Mouse (Mus musculus): ENCODE results near the gene Gm49325.

The Gm49325 gene

DNA sequence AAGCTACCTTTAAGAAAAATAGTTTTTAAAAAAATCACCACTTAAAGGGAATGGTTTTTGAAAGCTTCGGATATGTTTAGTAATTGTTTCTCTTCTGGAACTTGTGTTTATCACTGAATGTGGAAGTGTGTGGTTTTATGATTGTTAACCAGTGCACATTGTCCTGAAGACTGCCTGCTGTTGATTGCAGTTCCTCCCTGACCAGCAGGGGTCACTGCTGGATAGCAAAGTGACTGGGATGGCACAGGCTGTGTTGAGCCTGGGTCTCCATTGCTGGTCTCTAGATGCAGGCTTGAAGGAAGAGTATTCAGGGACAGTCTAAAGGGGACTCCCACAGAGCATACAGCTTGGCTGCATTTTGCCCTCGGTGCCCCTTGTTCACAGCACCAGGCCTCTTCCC lies 21.5 kb downstream of the Gm49325 start:
- peak; percentile 67 to 86 for DNase-seq

DNA sequence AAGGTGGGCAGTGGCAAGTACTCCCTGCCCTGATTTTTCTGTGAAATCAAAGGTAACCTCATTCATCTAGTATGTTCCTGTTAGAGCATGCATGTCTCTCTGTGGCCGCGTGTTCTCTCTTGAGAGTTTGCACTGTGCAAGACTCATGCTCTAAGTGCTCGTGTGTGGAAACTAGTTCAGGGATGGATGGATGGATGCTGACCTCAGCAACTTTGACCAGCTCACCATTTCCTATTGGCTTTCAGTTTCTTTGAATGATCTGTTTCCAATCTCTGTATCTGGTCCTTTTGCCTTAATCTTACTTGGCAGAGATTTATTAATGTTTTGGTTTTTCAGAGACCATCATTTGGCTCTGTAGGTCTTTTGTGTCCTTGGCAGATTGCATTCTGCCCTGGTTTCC lies 23.2 kb downstream of the Gm49325 start:
- DNase-seq, result no peak

DNA sequence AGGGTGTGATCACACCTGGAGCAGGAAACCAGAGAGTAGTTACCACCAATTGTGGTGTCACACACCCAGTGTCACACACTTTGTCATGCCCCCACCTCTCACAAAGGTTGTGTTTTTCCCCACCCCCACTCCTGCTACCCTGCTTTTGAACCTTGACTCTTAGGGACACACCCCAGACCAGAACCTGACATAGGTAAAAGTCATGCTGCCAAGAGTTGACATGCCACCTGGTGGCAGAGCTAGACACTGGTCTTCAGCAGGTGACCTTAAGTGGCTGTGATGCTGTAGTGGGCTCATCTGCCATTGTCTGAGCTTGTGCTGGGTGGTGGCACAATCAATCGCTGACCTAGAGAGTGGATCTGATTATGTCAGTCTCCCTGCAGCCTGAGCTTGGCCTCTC lies 24.0 kb downstream of the Gm49325 start:
- DNase-seq, result no peak

DNA sequence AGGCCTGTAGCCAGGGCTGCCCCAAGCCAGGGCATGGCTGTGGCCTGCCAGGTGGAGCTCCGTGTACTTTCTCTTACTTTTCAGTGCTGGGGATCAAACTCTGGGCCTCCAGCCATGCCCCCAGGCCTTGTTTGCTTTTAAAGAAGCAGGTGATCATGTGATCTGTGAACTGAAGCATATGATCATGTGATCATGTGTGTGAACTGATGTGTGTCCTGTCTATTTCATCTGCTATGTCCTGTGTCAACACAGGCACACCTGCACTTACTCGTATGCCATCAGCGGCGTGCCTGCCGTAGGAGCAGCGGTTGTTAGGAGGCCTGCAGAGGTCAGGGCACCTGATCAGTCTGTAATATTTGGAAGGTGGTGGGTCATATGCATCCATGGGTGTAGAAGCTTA lies 28.0 kb downstream of the Gm49325 start:
- no peak for DNase-seq

DNA sequence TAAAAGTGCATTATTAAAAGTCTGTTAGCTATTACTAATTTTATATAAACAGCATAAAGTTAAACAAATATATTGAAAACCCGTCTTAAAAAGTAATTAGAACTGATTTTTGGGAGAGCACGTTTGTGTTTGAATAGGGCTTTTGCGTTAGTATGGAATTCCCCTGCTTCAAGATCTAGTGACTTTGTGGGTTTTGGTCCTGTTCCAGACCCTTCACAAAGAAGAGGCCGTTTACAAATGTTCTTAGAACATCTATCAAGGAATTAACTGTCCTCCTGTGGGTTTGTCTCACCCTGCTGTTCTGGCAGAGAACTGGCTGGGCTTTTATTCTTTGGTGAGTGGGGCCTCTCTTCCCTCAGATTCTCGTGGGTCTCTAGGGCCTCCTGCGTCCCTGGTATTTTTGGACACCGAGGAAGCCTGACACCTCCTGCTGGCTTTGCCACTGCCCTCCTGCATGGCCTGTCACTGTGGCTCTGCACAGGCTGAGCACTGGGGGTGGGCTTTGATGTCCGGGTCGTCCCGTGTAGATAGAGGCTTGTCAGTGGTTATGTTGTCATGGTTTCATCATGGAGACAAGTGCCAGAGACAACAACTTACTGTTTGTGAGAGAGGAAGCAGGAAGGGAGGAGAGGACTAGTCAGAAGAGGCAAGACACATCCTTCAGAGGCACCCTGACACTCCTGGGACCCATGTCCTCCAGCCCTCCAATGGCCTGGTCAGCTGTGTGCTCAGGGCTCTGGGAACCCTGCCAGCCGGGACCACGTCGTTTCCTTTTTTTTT lies 28.6 kb downstream of the Gm49325 start:
- no peak for DNase-seq

DNA sequence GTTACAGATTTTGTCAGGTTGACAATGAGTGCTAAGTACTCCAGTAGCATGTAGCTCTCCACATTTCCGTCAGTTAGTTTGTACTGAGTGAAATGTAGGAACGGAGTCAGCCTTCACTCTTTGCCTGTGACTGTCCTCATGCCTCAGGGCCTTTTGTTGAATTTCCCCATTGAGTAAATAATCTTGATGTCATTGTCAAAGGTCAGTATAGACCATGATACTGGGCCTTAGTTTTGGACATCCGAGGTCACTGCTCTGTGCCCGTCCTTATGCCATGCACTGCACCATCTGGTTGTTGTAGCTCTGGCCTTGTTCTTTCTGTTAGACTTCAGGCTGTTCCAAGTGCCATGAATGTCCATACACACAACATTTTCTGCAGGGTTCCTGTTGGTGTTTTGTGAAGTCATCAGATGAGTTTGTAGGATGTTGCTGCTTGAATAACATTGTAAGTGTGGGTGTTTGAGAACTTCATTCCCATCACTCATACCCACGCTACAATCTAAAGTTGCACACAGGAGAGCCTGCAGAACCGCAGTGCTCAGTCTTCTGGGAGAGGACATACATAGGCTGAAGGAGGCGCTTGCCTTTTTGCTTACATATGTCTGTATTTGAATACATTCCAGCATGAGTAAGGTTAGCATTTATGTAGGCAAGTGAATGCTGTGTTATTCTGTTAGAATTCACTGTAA lies 30.4 kb downstream of the Gm49325 start:
- no peak for DNase-seq

DNA sequence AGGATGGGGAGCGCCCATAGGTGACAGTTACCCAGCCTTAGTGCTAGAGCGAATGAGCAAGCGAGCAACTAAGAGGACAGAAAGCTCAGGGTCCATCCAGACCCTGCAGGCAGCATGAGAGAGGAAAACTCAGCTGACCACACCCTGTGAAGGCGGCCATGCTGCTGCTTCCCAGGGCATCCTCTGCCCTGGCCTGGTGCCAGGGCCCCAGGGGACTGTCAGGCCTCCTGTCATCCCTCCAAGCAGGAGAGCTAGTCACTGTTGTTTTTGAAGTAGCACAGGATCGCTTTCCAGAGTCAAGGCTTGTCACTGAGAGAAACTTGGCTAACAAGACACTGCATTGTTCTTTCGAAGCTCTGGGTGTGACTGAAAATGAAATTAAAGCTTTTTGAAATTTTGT lies 33.0 kb downstream of the Gm49325 start:
- DNase-seq, result no peak

DNA sequence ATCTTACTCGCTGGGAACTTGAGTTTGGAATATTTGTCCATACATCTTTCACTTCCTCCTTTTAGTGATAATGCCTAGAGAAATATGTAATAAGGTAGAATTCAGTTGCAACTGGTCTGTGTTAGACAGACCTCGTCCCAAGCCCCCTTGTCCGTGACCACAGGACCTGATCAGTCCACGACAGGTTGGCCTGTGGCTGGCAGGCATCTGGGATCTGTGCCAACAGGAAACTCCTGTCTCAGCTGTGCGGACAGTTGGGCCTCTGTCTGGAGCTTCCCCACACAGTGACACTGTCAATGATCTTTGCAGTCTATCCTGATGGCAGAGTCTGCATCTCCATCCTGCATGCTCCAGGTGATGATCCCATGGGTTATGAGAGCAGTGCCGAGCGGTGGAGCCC lies 37.2 kb downstream of the Gm49325 start:
- no peak for DNase-seq

DNA sequence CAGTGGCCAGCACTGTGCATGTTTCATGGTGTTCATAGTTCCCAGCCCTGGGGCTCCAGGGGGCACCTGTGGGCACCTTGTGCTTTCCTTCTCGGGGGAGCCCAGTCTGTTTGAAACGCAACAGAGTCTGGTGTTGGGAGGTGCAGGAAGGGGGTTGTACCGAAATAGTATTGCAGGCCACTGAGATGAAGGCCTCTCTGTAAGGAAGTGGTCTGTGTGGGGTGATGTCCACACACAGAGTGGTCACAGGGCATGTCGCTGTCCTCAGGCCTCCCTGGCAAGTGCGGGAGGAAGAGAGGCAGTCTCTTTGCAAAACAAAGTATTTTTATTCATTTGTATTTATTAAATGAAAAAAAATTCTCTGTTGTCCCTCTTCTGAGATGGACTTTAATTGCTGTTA lies 39.6 kb downstream of the Gm49325 start:
- no peak for DNase-seq

DNA sequence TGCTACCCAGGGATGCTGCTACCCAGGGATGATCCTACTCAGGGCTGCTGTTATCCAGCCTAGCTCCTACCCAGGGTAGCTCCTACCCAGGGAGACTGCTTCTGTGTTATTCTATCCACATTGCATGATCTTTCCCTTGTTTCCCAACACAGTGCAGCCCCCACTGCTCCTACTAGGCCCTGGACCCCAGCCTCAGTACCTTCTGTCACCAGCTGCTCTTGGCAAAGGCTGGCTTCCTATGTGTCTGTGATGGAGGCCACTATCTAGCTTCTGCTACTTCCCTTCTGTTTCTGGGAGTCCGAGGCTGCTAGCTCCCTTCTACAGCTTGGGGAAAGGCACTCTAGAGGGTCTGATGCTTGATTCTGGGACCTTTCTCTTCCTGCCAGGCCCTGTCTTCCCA lies 41.5 kb downstream of the Gm49325 start:
- DNase-seq, result no peak

DNA sequence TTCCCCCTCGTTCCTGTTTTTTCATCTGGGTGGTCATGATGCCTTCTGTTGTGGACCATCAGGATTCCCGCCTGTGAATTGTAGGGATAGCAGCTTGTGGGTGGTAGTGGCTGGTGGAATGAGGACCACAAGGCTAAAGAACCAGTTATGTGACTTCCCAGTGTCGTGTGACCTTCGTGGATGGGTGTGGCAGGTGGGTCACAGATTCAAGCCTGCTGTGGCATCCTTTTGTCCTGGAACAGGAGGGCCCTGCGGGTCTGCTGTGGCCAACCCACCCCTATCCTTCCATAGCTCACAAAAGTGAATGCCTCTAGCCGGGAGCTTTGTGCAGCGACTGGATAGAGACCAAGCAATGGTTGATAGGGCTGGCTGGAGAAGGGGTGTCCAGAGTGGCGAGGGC lies 41.9 kb downstream of the Gm49325 start:
- DNase-seq, result no peak

DNA sequence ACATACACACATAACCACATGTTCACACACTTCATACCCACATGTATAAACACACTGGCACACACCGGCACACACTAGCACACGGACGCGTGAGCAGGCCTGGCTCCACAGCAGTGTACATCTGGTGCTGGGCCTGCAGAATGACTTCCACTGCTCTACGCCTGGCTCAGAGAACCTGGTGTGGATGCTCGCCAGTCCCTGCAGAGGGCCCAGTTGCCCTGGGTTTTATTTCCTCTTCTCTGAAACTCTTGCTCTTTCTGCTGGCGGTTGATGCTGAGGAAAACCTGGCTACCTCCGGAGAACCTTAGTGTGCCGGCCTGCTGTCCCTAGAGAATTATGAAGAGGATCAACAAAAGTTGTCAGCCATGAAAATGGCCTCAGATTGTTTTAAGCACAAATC lies 46.0 kb downstream of the Gm49325 start:
- peak in 1 of 2 experiments; percentile 33 for DNase-seq

DNA sequence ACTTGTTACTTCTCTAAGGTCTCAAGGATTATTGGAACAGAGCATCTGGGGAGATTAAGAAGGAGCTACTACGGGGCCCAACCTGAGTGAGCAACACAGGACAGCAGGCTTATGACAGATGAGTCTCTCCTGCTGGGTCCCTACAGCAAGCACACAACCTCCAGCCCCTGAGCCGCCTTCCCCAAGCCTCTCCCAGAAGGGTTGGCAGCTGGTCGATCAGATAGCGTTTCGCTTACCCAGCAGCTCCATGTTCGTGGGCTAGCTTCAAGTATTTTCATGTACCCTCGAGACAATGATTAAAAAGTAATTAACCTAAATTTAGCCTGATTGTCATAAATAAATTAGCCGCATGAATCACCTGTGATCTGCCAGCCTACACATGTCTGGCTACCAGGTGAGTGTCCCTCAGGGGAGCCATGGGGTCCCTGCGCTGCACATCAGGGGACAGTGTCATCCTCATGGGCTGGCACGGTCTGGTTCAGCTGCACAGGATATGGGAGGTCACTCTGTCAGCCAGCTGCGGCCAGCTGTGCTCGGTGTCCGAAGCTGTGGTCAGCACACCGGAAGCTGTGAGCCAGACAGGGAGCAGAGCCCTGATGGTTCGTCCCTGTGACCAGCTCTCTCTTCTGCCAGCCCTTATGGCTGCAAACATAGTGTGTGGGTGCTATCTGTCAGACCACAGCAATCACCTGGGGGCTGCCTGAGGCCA lies 52.4 kb downstream of the Gm49325 start:
- DNase-seq, result no peak

DNA sequence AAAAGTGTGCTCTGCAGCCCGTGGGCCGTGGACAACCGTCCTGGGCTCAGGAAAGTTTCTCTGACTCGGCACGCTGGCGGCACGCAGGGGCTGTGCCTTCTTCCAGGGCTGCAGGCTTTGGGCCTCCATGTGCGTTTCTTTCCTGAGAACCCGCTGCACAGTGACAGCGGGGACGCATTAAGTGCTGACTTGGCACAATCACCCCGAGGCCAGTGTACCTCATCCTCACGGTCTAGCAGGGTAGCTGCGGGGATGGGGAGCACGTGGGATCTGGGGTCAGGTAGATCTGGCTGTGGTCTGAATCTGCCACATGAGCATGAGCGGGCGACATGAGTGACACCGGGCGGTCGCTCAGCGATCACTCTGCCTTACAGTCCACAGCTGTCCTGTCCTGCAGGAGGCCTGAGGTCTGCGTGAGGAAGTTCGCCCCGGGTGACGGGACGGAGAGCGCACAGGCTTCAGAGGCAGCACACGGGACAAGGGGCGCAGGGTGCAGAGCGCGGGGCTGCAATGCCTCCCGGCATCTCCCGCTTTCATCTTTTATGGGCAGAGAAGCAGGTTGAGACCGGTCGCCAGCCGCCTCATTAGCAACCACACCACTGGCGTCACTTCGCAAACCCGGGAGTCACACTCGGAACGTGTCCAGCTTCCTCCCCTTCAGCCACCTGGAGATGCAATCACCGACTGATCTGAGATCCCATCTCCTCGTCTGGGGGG lies 58.1 kb downstream of the Gm49325 start:
- DNase-seq, result no peak

DNA sequence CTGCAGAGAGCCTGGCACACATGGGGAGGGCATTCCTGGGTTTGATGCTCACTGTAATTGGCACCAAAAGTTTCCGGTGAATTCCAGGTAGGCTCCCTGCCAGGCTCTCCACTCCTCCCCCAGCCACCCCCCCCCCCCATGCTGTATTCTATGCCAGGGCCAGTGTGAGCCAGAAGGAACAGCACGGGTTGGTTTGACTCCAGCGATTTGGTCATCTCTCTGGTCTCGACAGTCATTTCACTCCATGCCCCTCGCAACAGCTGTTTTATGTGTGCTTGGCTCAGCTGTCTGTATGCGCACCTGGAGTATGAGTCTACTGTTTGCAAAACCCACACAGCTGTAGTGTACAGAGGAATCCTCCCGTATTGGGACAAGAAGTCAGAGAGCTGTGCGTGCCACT lies 60.3 kb downstream of the Gm49325 start:
- DNase-seq, result no peak

DNA sequence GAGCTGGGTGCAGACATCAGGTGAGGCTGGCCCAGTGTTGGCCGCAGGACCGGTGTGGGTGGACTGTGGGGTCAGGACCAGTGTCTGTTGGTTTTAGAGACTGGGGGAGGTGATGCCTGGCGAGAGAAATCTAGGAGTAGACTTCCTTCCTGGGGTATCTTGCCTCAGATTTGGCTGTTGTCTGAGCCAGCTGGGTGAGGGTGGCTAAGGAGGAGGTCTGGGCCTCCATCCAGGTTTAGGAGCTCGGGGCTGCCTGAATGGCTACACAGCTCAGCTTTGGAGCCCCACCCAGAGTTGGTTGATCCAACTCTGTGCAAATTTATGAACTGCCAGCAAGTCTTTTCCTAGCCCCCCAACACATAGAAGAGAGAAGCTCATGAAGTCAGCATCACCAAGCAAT lies 61.4 kb downstream of the Gm49325 start:
- DNase-seq, result no peak

DNA sequence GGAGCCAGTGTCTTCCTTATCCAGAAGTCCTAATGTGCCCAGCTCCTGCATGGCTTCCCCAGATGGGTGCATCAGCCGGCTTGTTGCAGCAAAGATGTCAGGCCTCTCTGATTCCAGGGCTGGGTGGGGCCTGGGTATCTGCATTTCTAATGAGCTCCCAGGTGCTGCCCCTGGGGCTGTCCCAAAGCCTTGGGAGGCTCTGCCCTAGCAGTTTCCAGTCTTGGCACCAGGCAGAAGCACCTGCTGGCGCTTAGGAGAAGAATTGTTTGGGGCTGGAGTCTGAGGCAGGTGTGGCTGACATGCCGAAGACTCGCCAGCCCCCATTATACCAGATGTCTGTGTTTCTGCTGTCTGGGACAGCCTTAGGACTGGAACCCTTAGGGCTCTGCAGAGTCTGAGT lies 64.7 kb downstream of the Gm49325 start:
- no peak for DNase-seq

DNA sequence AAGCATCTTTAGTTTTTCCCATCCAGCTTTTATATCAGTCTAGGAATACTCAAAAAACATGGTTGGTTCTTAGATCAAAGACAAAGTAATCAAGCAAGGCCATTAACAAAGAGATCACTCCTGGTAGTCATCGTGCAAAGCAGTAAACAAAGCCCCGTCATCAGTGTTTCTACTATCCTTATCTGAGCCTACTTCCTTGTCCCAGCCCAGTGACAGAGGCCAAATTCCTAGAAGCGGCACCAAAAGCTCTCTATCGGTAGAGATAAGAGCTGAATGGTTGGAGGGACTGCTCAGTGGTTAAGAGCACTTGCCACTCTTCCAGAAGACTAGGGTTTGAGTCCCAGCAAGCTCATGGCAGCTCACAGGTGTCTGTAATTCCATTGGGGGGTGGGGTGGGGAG lies 65.5 kb downstream of the Gm49325 start:
- no peak for DNase-seq

DNA sequence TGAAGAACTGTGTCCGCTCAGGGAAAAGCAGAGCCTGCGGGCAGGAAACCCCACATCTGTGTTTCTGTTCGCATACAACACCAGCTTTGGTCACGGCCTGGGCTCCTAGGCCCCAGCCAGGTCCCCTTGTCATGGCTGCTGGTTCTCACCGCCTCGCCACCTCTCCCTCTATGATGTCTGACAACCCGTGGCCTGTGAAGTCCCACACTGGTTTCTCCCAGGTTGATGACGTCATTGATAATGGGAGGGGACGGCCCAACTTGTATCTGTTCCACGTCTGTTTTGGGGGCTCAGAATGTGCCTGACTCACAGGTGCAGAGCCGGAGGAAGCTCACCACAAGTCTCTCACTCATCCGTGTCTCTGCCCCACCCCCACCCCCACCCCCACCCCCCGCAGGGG lies 67.8 kb downstream of the Gm49325 start:
- DNase-seq, result peak; percentile 20 to 32

DNA sequence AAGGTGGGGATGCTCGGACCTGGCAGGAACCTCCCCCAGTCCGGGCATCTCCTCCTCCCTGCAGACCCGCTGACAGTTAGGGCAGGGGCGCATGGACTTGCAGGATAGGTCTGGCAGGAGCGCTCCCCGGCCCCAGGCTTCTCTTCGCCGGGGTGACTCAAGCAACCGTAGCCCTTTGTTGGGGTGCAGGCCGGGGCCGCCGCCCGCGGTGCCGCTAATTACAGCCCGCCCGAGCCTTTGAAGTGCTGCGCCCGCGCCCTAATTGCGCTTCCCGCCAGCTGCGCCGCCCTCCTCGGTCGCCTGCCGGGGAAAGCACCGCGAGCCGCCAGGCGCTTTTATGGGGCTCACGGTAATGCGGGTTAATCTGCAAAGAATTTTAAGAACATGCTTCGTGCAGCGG lies 71.6 kb downstream of the Gm49325 start:
- DNase-seq, result no peak

DNA sequence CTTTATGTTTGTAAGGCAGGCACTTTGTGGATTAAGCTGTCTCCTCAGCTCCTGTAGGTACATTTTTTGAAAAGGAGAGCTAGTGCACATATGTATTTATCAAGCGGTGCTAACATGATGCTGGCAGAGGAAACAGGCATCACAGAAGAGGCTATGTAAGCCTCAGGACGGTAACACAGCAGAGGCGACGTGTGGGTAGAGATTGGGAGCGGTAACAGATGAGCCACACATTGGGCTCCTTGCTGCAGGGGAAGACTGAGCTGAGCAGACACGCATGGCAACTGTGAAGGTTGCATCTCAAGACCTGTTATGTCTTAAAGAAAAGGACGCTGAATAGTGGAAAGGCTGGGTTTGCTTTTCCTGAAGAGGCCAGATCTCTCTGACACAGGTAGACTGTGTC lies 77.0 kb downstream of the Gm49325 start:
- no peak for DNase-seq

DNA sequence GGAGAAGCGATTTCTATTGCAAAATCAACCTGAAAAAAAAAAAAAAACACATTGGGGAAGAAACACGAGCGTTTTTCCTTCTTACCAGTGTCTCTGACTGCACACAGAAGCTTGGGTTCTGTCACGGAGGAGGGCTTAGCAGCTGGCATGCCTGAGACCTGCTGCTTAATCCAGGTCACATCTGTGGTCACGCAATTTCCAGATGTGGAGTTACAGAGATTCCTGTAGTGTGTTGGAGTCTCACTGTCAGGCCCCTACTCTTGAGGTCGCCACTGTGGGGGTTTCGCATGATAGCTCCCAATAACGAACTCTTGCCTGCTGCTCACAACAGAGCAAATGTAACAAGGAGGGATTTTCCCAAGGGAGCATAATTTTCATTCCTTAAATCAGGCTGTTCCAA lies 78.2 kb downstream of the Gm49325 start:
- no peak for DNase-seq

DNA sequence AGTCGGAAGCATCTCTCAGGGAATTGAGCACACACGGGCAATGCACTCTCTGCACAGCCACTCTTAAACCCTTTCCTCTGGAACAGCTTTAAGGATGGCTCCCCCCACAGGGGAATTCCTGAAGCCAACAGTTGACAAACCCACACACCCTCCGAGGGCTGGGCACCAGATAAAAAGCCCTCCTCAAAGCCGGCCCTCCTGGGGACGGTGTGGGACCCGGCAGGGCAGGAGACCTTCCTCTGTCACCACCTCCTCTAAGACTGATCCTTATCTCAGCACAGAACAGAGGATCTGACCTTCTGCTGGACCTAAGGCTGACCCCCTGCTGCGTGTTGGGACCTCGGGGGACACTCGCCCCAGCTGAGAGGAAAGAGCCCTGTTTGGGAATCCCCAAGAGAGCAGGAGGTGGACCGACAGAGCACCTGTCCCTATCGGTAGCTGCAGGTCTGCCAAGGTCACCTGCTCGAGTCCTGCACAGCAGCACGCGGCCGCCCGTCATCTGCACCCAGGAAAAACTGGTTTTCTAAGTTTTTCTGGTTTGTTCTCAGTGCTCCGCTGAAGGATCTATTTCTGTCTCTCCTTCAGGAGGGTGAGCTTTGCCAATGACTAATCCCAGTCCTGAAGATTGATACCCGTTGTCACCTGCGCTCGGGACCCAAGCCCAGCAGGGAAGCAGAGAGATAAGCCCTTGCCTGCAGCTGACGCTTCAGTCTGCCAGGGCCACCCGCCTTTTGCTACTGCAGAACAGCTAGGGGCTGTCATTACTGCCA lies 80.1 kb downstream of the Gm49325 start, which contains the start of gene Tspear:
Gene Tspear, plus strand, starts transcription at position 675 of the 770 bp plus-strand sequence.
- no peak for DNase-seq
